Mouse (Mus musculus) layer of hippocampus, adult 18-20 months (tissue): ENCODE results near the gene Sdccag8. TPM values are rescaled to one million over a fixed set of nuclear protein-coding genes. Genes with fewer than 3 reads are reported as not detected.
"Not testable (repeated sequence)": the region's sequence is repeated elsewhere in the genome, so short reads cannot be mapped to it uniquely, and the experiment has no call there.

ENCODE experiments used
- DNase-seq, 2 experiments: peaks; one replicate each; pipeline ENCODE4 v3.0.0; 2022; ENCODE audit warnings: low spot score in 2 of 2
- total RNA-seq, 2 experiments: library from RNA; stranded (reverse); gene quantifications; 2 replicates each; pipeline ENCODE4 v1.2.3; 2021

The Sdccag8 gene
- total RNA-seq, 2 experiments from 2014 or later, result 16.3 to 16.9 TPM

DNA sequence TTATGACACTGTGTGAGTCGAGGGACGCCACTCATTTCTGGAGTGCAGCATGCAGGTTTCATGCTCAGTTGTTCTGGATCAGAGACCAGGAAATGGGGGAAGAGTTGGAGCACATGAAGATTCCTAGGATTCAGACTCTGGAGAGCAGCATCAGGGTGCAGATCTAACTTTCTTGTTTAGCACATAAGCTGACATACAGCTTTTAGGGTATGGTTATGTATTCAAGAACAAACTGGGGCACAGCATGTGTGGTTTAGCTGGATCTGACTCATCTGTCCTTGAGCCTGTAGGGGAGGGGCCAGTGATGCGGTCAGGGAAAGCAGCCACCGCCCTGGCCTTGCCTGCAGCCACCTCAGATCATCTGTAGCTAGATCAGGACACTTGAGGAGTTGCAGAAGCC, 12.9 kb downstream of the Sdccag8 start:
- DNase-seq, result no peak

DNA sequence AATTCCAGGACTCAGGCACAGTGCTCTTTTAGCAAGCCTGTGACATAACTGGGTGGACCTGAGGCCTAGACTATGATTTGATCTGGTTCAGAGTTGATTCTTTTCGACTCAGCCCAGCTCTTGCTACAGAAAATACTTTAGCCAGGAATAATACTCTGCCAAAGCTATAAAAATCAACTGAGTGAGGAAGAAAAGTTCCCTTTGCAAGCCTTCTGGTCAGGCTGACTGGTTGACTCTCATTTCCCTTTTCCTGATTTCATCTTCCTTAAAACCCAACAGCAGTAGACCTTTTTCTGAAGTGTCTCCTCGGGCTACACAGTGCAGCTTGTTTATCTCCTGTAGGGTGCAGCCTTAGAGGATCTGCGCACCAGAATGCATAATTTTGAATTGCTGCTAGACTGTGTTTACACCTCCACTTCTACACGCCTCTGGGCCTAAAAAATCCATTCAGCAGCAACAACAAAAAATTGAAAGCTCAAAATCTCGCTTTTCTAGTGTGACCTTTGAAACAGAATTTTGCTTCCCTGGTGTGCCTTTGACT, 13.6 kb downstream of the Sdccag8 start:
- DNase-seq, result no peak

- no peak for DNase-seq
Measured at GRCm38 (mm10) chr1:176828666-176829065, 14.2 kb downstream of the Sdccag8 start.

- no peak for DNase-seq
Measured at GRCm38 (mm10) chr1:176832071-176832470, 17.6 kb downstream of the Sdccag8 start.

DNA sequence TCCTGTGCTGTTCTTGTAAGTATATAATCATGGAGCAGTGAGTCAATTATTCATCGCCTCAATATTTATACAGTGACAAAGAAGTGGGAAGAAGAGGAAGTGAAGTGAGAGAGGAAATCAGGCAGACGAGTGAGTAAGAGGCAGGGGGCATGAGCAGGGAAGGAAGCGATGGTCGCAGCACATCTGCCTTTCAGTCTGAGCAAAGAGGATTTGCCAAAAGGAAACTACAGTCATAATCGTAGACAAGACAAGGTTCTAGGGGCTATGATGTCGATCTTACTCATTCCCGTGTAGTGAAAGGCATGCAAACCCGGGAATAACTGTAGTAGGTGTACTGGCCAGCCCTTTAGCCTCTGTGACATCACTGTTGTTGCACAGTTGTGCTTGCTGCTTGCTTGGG, 18.1 kb downstream of the Sdccag8 start:
- no peak for DNase-seq

DNA sequence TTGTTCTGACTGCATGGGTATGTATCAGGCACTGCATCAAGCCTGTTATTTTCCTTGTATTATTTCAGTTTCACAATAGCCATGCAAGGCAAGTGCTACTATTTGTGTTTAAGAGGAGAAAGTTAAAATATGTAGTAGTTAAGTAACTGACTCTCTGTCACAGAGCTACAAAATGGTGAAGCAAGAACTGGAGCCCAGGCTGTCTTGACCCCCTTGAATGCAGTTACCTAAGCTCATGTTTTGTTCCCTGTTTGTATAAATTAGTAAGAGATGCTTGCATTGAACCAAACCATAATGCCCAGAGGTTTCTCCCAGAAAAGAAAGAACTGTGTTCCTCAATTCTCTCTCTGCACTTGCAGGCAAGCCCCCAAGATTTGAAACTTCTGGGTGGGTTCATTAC, 18.8 kb downstream of the Sdccag8 start:
- DNase-seq, result no peak

DNA sequence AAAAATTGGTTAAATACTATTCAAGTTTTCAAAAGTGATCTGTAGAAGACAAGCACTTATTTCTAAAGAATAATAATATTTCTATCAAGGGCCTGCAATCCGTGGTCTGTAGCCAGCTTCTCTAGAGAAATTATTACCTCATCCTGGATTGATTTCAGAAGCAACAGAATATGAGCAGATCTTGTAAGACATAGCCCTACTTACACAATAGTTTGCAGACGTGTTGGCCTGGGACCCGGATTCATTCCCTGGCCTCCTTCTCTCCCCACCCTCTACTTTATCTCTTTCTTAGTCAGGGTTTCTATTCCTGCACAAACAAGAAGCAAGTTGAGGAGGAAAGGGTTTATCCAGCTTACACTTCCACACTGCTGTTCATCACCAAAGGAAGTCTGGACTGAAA, 19.5 kb downstream of the Sdccag8 start:
- DNase-seq, result no peak

- no peak for DNase-seq
Measured at GRCm38 (mm10) chr1:176834880-176835279, 20.4 kb downstream of the Sdccag8 start.

DNA sequence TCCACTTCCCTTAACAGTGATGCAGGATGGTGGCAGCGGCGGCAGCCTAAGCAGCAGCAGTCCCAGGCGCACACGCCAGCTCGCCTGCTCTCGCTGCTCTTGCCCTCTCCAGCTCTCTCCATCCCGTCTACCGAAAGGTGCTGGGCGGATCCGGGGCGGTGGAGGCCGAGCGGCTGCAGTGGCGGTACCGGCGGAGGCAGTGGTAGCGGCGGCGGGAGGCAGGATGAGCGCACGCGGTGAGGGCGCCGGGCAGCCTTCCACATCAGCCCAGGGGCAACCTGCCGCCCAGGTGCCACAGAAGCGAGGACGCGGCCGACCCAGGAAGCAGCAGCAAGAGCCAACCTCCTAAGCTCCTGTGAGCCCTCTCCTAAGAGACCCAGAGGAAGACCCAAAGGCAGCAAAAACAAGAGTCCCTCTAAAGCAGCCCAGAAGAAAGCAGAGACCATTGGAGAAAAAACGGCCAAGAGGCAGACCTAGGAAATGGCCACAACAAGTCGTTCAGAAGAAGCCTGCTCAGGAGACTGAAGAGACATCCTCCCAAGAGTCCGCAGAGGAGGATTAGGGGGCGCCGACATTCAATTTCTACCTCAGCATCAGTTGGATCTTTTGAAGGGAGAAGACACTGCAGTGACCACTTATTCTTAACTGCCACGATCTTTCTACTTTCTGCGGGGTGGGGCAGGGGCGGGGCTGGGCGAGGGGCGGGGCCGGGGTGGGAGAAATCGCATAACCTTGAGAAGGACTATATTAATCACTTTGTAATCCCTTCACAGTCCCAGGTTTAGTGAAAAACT, 21.2 kb downstream of the Sdccag8 start:
- no peak for DNase-seq

DNA sequence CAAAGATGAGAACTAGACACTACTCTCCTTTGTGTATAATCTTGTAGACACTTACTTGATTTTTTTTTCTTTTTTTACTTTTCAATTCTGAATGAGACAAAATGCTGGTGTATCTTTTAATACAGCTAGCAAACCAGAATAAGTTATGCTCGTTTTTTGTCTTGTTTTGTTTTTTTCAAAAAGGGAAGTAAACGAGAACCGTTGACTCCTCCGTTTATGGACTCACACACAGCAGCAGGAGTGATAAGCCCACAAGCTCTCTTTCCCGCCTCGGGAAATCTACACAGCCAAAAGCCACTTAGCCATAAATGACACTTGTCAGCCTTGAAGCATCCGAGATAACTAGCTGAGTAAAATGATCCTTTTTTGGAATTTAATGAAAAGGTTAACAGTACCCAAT, 22.1 kb downstream of the Sdccag8 start:
- DNase-seq, result not testable (repeated sequence)

DNA sequence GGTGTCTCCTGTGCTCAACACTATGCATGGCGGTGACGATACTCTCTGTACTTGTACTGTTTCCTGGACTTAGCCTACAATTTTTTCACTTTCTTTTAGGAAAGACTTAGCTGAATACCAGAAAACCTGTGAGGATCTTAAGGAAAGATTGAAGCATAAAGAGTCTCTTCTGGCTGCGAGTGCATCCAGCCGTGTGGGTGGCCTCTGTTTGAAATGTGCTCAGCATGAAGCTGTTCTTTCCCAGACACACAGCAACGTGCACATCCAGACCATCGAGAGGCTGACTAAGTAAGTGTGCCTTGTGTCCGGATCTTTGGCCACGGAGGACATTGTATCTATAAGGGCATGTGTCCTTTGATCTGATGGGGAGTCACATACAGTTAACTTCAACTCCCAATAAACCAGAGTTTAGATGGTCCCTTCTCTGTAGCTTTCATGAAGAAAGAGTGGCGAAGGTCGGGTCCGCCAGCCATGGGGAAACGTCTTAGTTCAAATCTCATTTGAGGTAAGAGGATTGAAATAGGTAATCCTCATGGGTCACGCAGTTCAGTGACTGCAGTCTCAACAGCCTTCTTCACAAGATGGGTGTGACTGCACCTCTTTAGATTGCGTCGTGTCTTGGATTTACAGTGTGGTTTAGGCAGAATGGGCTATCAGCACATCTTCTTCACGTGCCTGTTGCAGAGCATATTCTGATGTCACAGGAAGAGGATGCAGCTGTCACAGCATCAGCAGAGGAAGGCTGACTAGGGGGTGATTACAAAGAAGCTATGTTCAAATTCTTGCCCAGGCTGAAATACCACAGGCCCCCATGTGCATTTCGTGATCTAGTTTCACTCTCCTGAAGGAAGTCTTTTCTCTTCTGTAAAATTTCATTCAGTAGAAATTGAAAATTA, 30.9 kb downstream of the Sdccag8 start:
- no peak for DNase-seq

DNA sequence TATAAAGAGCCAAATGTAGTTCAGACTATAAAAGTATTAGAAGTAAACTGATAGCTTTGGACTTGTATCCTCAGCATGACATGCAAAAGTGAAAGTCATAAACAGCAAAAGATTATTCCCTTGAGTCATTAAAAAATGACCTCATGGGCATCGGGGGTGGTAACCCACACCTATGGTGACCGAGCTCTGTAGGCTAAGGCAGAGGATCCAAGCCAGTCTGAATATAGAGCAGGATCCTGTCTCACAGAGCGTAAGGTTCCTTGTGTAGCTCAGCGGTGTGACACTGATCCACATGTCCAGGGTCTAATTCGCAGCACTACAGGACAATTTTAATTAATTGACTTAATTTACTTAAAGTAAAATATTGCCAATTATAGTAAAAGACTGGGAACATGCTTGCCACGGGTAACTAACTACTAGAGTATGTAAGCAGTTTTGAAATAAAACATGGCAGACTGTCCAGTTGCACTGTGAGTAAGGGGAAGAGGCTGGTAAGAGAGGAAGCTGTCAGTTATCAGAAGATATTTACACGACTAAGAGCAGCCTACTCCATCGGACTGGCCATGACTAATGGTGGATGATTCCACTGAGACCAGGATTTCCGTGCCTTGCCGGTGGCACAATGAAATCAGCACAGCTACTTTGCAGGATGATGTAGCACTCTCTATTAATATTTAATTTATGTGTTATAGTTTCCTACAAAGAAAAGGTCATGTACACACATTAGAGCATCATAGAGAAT, 32.8 kb downstream of the Sdccag8 start:
- DNase-seq, result no peak

- no peak for DNase-seq
Measured at GRCm38 (mm10) chr1:176848613-176849290, 34.3 kb downstream of the Sdccag8 start.

DNA sequence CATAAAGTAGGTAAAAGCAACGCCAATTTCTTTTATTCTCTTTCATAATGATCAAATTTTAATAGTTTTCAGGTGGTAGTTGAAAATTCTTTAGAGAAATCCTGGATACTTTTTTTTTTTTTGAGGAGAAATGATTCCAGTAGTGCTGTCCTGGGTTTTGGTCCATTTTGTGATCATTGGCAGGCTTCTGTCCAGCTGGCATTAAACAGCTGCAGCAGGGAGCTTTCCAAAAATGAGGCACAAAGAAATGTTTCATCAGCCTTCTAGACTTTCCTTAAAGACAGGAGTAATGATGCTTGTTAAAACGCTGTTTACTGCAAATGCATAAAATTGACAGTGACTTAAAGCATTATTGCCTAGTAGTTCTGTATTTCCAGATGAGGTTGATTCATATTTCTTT, 34.9 kb downstream of the Sdccag8 start:
- no peak for DNase-seq

DNA sequence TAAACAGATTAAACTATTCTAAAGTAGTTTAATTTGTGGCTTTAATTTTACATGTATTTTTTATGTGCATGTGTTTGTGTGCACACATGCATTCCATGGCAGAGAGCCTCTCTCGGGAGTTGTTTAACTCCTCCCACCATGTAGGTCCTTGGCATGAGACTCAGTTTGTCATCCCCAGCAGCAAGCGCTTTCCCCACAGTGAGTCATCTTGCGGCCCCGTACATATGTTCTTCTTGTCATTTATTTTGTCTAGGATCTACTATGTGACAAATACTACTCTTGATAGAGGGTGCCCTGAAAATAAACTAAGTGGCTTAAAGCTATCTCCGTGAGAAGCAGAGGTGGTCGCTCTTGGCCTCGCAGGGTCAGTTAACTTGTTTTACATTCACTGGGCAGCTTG, 36.9 kb downstream of the Sdccag8 start:
- peak; percentile 54 to 65 for DNase-seq

DNA sequence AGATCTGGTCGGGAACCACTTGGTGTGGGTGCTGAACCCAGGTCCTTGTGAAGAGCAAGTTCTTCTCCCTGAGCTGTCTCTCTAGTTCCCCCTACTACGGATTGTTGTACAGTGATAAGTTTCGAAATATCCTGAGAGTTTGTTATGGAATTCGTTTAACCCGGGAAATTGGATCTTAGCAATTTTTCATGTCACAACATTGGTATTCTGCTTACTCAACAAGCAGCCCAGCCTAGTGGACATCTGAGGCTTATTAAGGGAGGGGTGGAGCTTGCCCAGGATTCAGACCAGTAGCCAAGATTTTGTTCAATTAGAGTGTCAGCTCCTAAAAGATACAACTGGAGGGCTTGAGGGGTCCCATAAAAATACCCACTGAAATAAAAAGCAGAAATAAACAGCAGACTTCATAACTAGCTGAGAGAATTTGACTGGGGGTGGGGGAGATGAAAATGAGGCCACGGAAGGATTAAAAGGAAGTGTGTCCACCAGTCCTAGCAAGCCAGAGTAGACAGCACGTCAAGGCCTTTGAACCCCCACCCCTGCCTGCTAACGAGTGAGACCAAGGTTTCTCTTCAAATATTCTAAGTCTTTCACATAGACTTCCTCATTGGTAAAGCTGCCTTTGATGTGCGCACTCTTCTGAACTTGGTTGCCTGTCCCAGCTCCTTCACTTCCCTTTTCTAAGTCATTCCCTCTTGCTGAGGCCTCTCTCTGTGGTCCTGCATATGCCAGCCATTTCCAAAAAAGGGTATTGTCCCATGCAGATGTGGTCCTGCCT, 38.5 kb downstream of the Sdccag8 start:
- no peak for DNase-seq

- DNase-seq, result peak in 1 of 2 experiments; percentile 90
Measured at GRCm38 (mm10) chr1:176861981-176862644, 47.7 kb downstream of the Sdccag8 start.

- no peak for DNase-seq
Measured at GRCm38 (mm10) chr1:176870501-176870900, 56.0 kb downstream of the Sdccag8 start.

- DNase-seq, result no peak
Measured at GRCm38 (mm10) chr1:176871975-176872374, 57.5 kb downstream of the Sdccag8 start.
